Mouse (Mus musculus) right cerebral cortex, postnatal 10 days (tissue): ENCODE measurements around the gene 1810043G02Rik.
A peak's percentile ranks its signal among the peaks of the same experiment; 100 is the strongest.
"Not testable (repeated sequence)": the region's sequence is repeated elsewhere in the genome, so short reads cannot be mapped to it uniquely, and the experiment has no call there.

Experiments
- DNase-seq, 2 experiments: peaks; one replicate each; pipeline ENCODE4 v3.0.0; 2021; ENCODE audit warnings: low spot score in 2 of 2

Gene 1810043G02Rik

DNA sequence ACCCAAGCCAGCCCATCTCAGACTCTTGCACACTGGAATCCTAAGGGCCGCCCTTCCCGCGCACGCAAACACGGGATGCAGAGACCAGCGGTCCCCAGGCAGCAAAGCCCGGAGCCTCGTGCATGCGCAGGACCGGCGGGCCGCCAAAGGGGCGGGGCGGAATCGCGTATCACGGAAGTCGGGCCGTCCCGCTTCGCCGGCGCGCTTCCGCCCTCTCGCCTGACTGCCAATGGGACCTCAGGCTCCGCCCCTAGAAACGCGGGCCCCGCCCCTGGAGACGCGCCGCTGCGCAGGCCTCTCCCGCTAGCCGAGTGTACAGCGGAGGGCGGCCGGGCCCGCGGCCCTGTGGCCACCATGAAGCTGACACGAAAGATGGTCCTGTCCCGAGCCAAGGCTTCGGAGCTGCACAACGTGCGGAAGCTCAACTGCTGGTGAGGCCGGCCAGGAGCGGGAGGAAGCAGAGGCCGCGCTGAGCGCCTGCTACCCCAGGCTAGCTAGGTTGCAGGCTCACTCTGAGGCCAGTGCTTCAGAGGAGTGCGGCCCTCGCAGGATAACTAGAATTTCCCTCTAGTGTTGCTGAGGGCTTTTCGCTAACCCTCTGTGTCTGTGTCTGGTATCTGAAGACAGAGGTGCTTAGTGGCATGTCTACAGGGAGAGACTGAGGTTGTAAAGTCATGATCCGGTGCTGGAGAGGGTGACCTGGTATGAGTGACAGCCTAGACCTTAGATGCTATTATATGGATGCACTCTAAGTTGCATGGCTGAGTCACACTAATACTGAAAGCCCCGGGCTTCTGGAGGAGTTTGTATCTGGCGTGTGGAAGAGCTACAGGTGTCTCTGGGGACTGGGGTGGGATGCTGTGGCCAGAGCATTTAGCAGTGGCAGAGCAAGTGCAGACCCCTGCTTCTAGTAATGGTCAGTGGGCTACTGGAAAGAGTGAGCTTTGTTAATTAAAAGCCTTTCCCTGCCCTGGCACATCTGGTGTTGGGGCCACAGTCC is at the start of gene 1810043G02Rik:
Gene 1810043G02Rik (plus strand): TSS at position 174 of the 1,000 bp plus-strand sequence.
- peak; percentile 99 for DNase-seq

DNA sequence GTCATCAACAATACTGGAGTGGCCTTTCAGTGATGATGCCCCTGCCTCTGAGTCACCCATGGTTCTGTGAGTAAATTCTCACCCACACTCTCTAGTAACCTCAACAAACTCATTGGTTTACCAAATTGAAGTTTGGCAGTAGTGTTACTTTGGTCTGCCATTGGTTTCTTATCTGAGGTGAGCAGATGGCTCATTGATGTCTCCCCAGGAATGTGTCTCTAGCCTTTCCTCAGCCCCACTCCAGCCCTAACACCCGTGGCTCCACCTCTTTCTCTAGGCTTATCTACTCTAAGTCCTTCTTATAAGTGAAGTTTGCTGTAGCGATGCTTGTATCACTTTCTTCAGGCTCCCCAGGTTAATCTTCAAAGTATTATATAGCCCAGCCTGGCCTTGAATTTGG is 38.6 kb upstream of the 1810043G02Rik start:
- no peak for DNase-seq

DNA sequence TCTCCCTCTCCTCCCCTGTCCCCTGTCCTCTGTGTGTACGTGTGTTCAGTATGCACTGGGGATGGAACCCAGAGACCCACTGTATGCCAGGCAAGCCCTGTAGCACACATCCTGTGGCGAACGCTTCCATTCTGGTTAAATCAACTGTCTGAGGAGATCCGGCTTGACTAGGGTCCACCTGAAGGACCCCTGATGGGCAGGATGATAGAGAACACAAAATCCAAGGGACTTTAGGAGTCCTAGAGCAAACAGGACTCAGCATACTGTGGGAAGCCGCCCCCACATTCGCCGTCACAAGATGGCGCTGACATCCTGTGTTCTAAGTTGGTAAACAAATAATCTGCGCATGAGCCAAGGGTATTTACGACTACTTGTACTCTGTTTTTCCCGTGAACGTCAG is 27.9 kb upstream of the 1810043G02Rik start:
- DNase-seq = not testable (repeated sequence)

DNA sequence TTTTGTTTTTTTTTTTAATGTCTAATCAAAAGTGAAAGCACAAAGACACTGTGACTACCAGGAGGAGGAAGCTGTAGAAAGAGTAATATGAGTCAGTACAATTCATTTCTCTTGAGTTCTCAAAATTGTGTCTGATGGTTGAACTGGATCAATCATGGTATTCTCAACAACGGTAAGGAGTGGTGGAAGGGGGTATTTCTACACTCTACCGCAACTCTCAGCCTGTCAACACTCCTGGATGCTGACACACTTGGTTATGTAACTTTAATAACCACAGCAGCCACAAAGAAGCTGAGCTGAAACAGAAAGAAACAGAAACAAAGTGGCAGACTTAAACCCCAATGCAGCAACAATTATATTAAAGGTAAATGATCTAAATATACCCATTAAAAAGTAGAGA is 15.6 kb upstream of the 1810043G02Rik start:
- no peak for DNase-seq

DNA sequence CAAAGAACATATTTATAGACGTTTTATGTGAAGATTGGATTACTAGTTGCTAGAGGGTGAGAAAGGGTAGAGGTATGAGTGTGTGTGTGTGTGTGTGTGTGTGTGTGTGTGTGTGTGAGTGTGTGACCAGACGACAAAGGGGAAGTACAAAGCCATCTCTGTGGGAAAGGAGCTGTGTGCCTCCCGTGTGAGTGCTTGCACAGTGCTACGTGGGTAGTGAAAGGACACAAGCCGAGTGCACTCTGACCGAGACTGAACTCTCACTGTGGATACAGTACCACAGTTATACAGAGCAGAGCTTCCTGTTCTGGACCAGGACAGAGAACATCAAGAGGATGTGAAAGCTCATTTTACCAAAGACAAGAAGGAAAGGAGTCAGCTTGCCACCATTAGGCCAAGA is 14.4 kb upstream of the 1810043G02Rik start:
- no peak for DNase-seq

DNA sequence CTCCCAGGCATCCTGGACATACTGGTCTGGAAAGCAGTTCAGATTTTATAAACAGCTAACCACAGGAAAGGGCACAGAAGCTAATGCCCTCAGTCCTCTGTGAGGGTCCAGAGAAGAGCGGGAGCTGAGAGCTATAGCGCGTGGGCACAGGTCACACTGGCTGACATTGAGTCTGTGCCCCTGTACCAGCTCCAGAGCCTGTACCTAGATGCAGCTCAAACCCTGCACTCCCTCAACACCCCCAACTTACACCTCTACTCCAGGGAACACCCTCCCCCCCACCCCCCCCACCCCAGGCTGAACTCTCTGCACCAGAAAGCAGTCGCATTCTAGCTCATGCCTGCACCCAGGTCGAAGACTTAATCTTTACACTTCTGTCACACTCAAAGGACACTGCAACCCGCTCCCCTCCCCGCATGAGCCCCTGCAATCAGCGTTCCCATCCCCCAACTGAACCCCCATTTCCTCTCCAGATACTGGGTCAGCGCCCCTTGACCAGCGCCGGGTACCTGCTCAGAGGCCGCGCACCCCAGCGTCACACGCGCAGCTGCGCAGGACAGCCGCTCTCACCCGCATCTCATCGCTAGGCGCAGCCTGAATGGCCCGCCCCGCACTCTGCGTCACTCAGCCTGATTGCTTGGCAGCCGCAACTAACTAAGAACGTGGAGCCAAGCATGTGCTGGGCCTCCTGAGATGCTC is 8.9 kb upstream of the 1810043G02Rik start:
- DNase-seq = peak; percentile 80 to 85

DNA sequence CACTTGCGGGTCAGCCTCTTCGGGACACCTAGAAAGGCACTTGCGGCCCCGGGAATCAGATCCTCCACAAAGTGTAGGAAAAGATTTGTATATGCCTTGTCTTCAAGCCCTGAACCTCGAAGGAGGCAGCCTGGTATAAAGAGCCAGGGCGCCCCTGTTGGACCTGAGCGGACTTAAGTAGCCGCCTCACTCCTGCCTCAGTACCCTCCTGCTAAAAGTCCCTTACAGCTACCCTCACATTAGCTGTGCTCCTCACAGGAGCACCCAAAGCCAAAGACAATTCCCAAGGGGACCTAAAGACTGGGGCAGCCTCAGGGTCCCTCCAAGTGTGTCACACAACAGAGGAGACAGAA is 8.4 kb upstream of the 1810043G02Rik start:
- no peak for DNase-seq

DNA sequence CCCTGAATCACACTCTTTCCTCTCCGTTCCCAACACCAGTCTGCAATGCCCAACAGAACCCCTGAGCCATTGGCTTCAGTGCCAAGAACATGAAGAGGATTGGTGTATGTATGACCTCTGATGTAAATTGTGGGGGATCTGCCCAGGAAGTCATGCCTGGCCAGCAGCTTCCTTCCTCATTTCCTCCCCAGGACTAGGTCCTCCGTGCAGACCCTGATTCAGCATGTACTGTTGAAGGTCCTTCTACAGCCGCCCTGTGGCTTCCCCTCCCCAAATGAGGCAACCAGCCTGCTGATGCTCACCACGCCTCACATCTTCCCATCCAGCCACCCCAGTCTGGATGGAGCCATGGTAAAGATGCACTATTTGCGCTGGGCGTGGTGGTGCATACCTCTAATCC is 7.8 kb upstream of the 1810043G02Rik start, which contains the start of gene Trpm2:
Gene Trpm2 (minus strand): TSS at position 83 of the 400 bp plus-strand sequence.
- DNase-seq = peak in 1 of 2 experiments; percentile 57

DNA sequence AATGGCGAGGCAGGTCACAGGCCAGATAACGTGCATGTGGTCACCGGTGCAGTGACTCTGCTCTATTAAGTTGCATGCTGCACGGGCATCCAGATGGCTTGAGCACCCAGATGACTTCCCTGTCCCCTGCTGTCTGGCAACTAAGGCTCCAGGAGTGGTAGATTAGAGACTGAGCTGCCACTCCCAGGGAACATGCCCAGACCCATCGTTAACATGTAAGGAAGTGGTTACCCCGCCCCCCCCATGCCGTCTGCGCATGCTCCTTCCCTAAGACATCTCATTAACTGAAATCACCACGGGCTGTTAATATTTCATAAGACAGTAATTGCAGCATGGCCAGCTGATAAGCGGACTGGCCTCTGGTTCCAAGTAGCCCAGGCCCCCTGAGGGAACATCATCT is 7.1 kb upstream of the 1810043G02Rik start:
- DNase-seq = no peak

DNA sequence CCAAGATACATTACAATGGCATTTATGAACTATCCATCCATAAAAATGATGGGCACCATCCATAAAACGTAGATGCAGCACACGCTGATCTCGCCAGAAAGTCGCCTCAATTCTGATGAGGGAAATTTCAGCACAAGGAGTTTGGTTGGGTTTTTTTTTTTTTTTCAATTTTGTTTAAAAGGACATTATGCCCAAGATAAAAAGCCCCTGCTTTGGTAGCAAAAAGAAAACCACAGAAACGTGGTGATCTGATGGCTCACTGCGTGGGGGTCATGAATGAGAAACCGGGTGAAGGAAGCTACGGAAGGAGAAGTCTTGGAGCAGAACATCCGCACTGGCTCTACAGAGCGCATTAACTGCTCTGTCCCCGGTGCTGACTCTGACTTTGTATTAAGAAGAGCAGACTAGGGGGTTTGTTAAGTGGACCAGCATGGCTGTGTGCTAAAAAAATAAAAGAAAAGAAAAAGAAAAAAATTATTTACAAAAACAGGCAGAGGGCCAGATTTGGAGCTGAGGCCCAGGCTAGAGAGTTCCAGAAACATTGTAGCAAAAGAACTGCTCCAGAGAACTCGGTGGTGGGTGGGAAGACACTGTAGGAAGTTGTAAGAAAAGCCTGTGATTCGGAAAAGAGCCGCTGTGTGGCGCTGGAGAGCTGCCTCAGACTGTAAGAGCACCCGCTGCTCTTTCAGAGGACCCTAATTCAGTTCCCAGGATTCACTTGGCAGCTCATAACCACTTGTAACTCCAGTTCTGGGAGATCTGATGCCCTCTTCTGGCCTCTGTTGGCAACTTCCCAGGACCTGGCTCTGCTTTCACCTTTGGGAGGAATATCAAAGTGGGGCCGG is 6.4 kb upstream of the 1810043G02Rik start:
- no peak for DNase-seq

DNA sequence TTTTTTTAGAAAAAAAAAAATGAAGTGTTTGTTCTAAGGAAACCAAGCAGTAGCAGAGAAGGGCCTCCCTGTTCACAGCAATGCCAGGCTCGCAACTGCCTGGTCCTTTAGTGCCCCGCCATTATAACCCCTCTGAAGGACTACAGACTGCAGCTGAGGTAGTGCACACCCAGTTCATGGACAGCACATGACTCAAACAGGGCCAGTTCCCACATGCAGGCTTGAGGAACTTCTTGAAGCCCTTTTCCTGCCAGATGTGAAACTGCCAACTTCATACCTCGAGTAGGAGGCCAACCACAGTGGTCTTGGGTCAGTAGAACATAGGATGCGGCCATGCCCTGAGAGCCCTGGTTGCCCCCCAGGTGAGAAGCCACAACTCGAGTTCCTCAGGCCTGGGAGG is 4.0 kb upstream of the 1810043G02Rik start:
- no peak for DNase-seq

DNA sequence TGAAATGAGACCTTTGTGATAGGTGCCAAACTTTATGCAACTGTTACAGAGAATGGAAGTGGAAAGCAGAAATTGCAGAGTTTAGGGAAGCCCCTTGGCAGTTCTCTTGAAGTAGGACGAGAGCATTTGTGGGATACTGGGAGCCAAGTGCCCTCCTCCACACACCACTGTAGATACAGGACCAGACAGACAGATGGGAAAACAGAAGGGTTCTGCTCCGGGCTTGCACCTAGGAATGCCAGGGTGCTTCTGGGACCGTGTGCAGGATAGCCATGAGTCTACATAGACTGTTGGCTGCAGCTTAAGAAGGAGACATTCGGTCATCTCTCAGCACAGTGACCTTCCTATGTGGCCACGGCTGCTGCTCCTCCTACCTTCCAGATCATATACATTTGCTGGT is 3.5 kb upstream of the 1810043G02Rik start:
- DNase-seq = no peak

DNA sequence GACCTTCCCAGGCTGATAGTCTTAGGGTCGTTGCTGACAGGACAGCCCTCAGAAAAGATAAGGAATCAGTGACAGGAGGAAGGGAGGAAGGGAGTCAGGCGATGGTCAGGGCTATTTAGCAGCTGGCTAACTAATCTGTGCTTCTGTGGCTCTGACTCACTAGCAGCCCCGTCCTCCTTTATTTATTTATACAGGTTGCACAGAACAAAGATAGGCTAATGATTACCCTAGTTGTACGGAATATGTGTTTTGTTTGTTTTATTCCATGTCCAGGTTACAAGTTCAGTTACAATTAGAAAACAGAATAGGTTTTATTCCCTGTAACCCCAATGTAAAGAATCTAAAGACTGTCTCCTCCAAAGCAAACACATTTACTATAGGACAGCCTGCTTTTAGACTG is 2.7 kb upstream of the 1810043G02Rik start:
- DNase-seq = no peak

DNA sequence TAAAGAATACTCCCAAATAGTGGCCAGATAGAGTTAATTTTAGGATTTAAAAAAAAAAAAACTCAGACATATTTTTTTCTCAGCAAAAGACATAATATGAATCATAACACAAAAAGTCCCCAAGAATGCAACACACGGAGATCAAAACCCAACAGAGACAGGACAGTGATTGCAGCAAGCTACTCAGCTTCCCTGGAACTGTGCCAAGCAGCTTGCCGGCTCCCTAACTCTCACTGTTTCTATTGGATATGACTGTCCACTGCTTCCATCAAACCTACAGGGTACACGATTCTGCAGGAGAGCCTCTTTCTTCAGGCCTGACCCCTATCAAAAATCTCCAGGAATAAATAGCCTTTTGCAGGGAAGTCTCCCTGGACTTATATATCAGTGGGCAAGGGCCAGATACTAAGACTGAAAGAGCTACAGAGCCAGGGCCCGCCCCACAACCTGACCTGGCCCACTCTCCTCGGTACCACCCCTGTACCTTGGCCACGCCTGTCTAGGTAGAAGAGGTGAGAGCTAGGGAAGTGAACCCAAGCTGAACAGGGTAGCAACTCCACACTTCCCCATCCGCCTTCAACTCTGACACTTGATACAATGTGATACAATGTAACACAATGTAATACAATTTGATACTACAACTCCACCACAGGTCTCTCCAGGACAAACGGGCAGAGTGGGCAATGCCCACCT is 1.7 kb upstream of the 1810043G02Rik start:
- DNase-seq = no peak

DNA sequence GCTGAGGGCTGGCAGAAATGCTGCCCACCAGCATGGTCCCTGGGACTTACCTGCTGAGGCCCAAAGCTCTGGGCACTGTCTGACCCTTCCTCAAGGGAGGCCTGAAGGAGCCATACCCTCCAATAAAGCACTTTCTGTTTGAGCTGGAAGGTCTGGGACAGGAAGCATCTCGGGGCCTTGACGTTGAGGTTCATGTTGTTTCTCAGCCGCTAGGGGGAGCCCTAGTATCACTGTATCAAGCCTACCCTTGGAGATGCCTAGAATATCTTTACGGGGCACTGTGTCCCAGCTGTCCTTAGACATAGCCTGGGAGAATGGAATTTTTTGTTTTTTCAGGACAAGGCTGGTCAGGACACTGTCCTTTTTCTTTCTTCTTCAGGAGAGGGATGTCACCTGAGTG is 6.3 kb downstream of the 1810043G02Rik start:
- peak; percentile 79 to 82 for DNase-seq

DNA sequence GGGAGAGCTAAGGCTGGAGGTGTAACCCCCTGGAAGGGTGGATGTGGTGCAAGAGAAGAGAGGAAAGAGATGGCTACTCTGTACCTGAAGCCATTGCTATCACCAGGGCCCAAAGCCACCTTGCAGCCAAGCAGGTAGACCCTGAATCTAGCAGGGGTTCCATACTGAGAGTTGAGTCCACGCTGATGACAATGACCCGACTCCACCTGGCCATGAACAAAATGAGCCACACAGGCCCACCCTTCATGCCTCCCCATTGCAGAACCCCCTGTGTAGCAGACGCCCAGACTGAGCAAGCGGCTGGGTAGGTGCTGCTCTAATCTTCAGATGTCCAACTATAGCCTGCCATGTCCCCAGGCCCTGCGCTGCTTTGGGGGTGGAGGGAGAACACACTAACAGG is 7.5 kb downstream of the 1810043G02Rik start:
- DNase-seq = no peak

DNA sequence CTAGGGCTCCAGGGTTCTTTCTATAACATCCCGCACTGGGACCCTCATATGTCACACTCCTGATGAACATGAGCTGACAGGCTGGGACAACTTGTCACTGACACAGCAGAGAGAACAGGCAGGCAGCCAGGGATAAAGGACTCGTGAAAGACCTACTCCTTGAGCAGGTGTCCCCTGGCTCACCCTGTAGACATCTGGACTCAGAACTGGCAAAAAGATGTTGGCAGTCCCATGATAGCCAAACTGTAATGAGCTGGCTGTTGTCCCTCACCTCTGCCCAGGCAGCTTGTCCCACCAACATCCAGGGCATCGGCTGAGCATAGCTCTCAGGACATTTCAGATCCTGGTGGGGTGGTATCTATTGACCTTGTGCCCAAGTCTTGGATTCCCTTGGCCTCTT is 17.3 kb downstream of the 1810043G02Rik start:
- no peak for DNase-seq

DNA sequence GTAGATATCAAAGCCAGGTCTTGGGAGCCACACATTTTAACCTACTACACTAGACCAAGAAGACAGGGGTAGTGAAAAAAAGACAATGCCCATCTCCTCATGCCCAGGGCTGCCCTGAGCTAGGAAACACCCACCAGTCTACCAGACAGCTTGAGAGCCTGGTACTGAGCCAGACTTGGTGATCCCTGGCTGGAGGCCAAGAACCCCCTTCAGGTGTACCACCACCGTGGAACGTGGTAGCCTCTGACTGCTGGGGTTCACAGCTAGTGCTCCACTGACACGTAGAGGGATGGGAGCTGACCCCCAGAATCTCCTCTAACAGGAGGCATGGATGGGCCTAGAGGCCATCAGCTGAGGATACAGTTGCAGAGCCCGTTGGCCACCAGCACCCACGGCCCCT is 21.9 kb downstream of the 1810043G02Rik start:
- DNase-seq = no peak

DNA sequence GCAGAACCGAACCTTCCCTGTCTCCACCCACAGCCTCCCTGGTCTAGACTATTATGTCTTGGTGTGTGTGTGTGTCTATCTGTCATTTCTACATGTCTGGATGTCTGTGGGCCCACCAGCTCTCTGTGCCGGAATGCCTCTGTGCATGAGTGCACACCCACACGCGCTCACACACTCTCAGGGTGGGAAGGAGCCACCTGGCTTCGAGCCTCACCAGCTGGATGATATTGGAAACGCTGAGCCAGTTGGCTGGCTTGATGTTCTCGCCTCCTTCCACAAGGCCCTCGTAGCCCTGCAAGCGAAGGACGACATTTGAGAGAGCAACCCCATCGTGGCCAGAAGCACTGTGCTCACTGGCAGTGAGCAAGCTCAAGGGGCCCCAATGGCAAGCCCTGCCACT is 23.5 kb downstream of the 1810043G02Rik start:
- DNase-seq = peak; percentile 88 to 92

DNA sequence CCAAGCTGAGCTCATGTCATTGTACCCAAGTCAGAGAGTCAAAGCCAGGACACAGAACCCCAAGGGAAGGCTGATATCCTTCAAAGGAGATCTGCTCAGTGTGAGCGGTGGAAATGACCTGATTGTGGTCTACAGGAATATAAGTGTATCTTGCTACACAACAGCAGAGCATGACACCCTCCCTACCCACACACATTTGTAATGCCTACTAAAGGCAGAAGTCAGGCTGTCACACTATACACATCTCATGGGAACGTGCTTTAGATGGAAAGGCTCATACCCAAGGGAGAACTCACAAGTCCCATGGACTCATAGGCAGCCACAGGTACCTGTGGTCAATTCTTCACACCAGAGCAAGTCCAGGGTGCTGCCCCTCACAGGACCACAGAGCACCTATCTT is 24.0 kb downstream of the 1810043G02Rik start:
- no peak for DNase-seq

DNA sequence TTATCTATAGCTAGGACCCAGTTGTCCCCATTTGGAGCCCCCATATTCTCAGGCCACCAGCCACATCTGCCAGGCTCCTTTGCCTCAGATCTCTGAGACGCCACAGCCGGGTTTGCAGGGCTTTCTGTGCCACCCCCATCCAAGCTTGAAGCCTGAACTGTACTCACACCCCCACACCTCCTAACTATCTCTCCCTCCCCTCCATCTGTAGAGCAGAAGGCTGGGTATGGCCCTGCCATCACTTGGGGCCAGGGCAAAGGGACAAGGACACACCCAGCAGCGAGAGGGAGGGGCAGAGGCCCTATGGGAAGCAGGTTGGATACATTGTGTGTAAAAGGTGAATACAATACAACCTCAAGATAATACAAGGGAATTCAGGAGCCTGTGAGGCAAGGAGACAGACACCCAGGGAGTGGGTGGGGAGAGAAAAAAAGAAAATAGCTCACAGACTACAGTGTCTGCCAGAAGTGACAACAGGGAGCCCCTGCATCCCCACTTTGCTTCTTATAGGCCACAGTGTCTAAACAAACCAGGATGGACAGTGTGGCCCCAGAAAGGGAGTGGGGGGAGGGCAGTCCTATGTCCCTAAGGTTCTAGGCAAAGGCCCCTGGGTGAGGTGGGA is 26.3 kb downstream of the 1810043G02Rik start:
- DNase-seq = no peak
